Mouse (Mus musculus) limb, embryonic 12.5 days (tissue): Measurements from ENCODE around the gene Gmcl1. TPM values are rescaled to one million over a fixed set of nuclear protein-coding genes. Genes with fewer than 3 reads are reported as not detected.

Experiments
- ATAC-seq: fragments of 200-750 bp; cut with Nextera tagmentation; 2 replicates; pipeline ENCODE4 v1.8.0; 2017; ENCODE audit warnings: low read depth, moderate TSS enrichment; ENCODE audit not compliant: insufficient number of reproducible peaks, insufficient read depth, low FRiP score, low TSS enrichment
- H3K27ac ChIP-seq: fragments of 300-500 bp; sonication (generic); 2 replicates; pipeline ENCODE4 v1.5.1; 2016; ENCODE audit warnings: mild to moderate bottlenecking, moderate library complexity
- H3K27me3 ChIP-seq: fragments of 300-500 bp; sonication (generic); 2 replicates; pipeline ENCODE4 v1.6.1; 2016; ENCODE audit warnings: mild to moderate bottlenecking, moderate library complexity
- H3K36me3 ChIP-seq: fragments of 300-500 bp; sonication (generic); 2 replicates; pipeline ENCODE4 v1.6.1; 2016; ENCODE audit warnings: mild to moderate bottlenecking, moderate library complexity
- H3K4me1 ChIP-seq: fragments of 300-500 bp; sonication (generic); replicated peaks from 2 replicates; pipeline ENCODE4 v1.6.1; 2016
- H3K4me2 ChIP-seq: fragments of 300-500 bp; sonication (generic); 2 replicates; pipeline ENCODE4 v1.6.1; 2016; ENCODE audit warnings: mild to moderate bottlenecking, moderate library complexity
- H3K4me3 ChIP-seq: fragments of 300-500 bp; sonication (generic); replicated peaks from 2 replicates; pipeline ENCODE4 v1.5.1; 2016; ENCODE audit warnings: mild to moderate bottlenecking
- H3K9ac ChIP-seq: fragments of 300-500 bp; sonication (generic); replicated peaks from 2 replicates; pipeline ENCODE4 v1.6.1; 2016; ENCODE audit warnings: mild to moderate bottlenecking, moderate library complexity
- H3K9me3 ChIP-seq: fragments of 300-500 bp; sonication (generic); 2 replicates; pipeline ENCODE4 v1.6.1; 2016; ENCODE audit warnings: mild to moderate bottlenecking, moderate library complexity
- WGBS: fragments of 180-500 bp; shearing (Covaris S2); methylation state at CpG from one replicate; pipeline ENCODE4 v1.1.7; 2016; 5-methylcytosine and 5-hydroxymethylcytosine counted together
- polyA plus RNA-seq: library from polyadenylated mRNA; unstranded; fragments of >200 nt; fragmentation: Nextera tagmentation; extraction: Ambion mirVana; gene quantifications from 2 replicates; pipeline ENCODE4 v1.2.1, GENCODE M21; 2016

The Gmcl1 gene
- polyA plus RNA-seq, 1 experiment from 2014 or later = 59.1 TPM

- ATAC-seq = peak; percentile 85
- H3K4me3 ChIP-seq = peak within 1 kb of the TSS; percentile 76
- H3K4me2 ChIP-seq = peak within 1 kb of the TSS; percentile 83
- peak within 1 kb of the TSS; percentile 67 for H3K27ac ChIP-seq
- peaks cover 8% of the 10 kb centered on the region for H3K4me1 ChIP-seq
- H3K36me3 ChIP-seq = peaks cover 41% of the 10 kb centered on the region
- no peaks in the 10 kb centered on the region for H3K27me3 ChIP-seq
- H3K9ac ChIP-seq = peak within 1 kb of the TSS; percentile 85
- WGBS = 2% methylated on average over 36 of the region's 36 CpGs
- no peaks in the 10 kb centered on the region for H3K9me3 ChIP-seq
Observed at GRCm38 (mm10) chr6:86683872-86684654, 49.1 kb downstream of the Gmcl1 start, which contains the start of gene Snrnp27. Snrnp27 (minus strand) TSS chr6:86684522.

GRCm38 (mm10) chr6:86681289-86681688, 51.9 kb downstream of the Gmcl1 start:
- Histone ChIP-seq H3K27me3 (no peaks in the 10 kb centered on the region), H3K4me1 (peaks cover 8% of the 10 kb centered on the region), H3K4me3 (no peak overlapping the region), H3K9ac (no peak overlapping the region), H3K4me2 (no peak overlapping the region), H3K9me3 (no peaks in the 10 kb centered on the region), H3K27ac (no peak overlapping the region), H3K36me3 (peaks cover 68% of the 10 kb centered on the region)
- ATAC-seq = no peak
- WGBS = 79% methylated on average over 3 of the region's 3 CpGs

GRCm38 (mm10) chr6:86678341-86678740, 54.8 kb downstream of the Gmcl1 start:
- Histone ChIP-seq H3K9ac (no peak overlapping the region), H3K4me2 (no peak overlapping the region), H3K4me3 (no peak overlapping the region), H3K4me1 (peaks cover 3% of the 10 kb centered on the region; the same call in 1 of the 2 replicates), H3K27me3 (no peaks in the 10 kb centered on the region), H3K9me3 (no peaks in the 10 kb centered on the region), H3K27ac (no peak overlapping the region), H3K36me3 (peaks cover 97% of the 10 kb centered on the region)
- ATAC-seq = no peak
- 83% methylated on average over 6 of the region's 6 CpGs for WGBS

- peaks cover 58% of the 10 kb centered on the region for H3K36me3 ChIP-seq
- H3K9ac ChIP-seq = no peak overlapping the region
- no peak for ATAC-seq
- no peak overlapping the region for H3K4me3 ChIP-seq
- no peak overlapping the region for H3K27ac ChIP-seq
- WGBS = 13% methylated on average over 2 of the region's 2 CpGs
- H3K4me2 ChIP-seq = no peak overlapping the region
- H3K9me3 ChIP-seq = no peaks in the 10 kb centered on the region
- H3K4me1 ChIP-seq = peaks cover 18% of the 10 kb centered on the region
- no peaks in the 10 kb centered on the region for H3K27me3 ChIP-seq
Observed at GRCm38 (mm10) chr6:86670873-86671272, 62.3 kb downstream of the Gmcl1 start.

GRCm38 (mm10) chr6:86669240-86669727, 63.9 kb downstream of the Gmcl1 start:
- Histone ChIP-seq H3K4me1 (peaks cover 24% of the 10 kb centered on the region), H3K4me3 (peak overlapping the region; percentile 97), H3K36me3 (peaks cover 50% of the 10 kb centered on the region), H3K4me2 (peak overlapping the region; percentile 95), H3K9ac (peak overlapping the region; percentile 87), H3K27ac (0 out of 2 replicates have a peak overlapping the region, but pooled peaks have one; percentile 9), H3K27me3 (no peaks in the 10 kb centered on the region), H3K9me3 (no peaks in the 10 kb centered on the region)
- ATAC-seq = peak; percentile 100
- WGBS = under 1% methylated on average over 34 of the region's 37 CpGs

GRCm38 (mm10) chr6:86668580-86669239, 64.5 kb downstream of the Gmcl1 start, which contains the start of gene Mxd1:
Mxd1 (minus strand) TSS chr6:86669161.
- peak within 1 kb of the TSS; percentile 97 for H3K4me3 ChIP-seq
- H3K4me2 ChIP-seq = peak within 1 kb of the TSS; percentile 95
- peaks cover 24% of the 10 kb centered on the region for H3K4me1 ChIP-seq
- WGBS = under 1% methylated on average over 46 of the region's 76 CpGs
- H3K27me3 ChIP-seq = no peaks in the 10 kb centered on the region
- ATAC-seq = no peak; the same call in 1 of the 2 replicates
- H3K36me3 ChIP-seq = peaks cover 49% of the 10 kb centered on the region
- 0 out of 2 replicates have a peak within 1 kb of the TSS, but pooled peaks have one; percentile 9 for H3K27ac ChIP-seq
- no peaks in the 10 kb centered on the region for H3K9me3 ChIP-seq
- peak within 1 kb of the TSS; percentile 87 for H3K9ac ChIP-seq

GRCm38 (mm10) chr6:86667061-86667460, 66.1 kb downstream of the Gmcl1 start:
- no peaks in the 10 kb centered on the region for H3K9me3 ChIP-seq
- peaks cover 45% of the 10 kb centered on the region for H3K36me3 ChIP-seq
- no peak overlapping the region for H3K9ac ChIP-seq
- H3K4me2 ChIP-seq = peak overlapping the region; percentile 95; the same call in 1 of the 2 replicates
- H3K27me3 ChIP-seq = no peaks in the 10 kb centered on the region
- 90% methylated on average over 10 of the region's 10 CpGs for WGBS
- ATAC-seq = no peak
- peaks cover 24% of the 10 kb centered on the region for H3K4me1 ChIP-seq
- H3K4me3 ChIP-seq = no peak overlapping the region
- no peak overlapping the region for H3K27ac ChIP-seq

- H3K27me3 ChIP-seq = no peaks in the 10 kb centered on the region
- WGBS = 38% methylated on average over 17 of the region's 17 CpGs
- H3K4me3 ChIP-seq = no peak overlapping the region
- peaks cover 46% of the 10 kb centered on the region for H3K36me3 ChIP-seq
- H3K9me3 ChIP-seq = no peaks in the 10 kb centered on the region
- no peak overlapping the region for H3K9ac ChIP-seq
- H3K4me2 ChIP-seq = no peak overlapping the region
- H3K27ac ChIP-seq = no peak overlapping the region
- H3K4me1 ChIP-seq = peaks cover 24% of the 10 kb centered on the region
- ATAC-seq = no peak
Observed at GRCm38 (mm10) chr6:86665560-86666307, 67.4 kb downstream of the Gmcl1 start.

GRCm38 (mm10) chr6:86665076-86665475, 68.1 kb downstream of the Gmcl1 start:
- Histone ChIP-seq H3K36me3 (peaks cover 48% of the 10 kb centered on the region), H3K4me2 (no peak overlapping the region), H3K4me1 (peaks cover 24% of the 10 kb centered on the region), H3K27ac (no peak overlapping the region), H3K27me3 (no peaks in the 10 kb centered on the region), H3K4me3 (no peak overlapping the region), H3K9me3 (no peaks in the 10 kb centered on the region), H3K9ac (no peak overlapping the region)
- no peak for ATAC-seq
- WGBS = 70% methylated on average over 5 of the region's 5 CpGs

- WGBS = 75% methylated on average over 9 of the region's 9 CpGs
- Histone ChIP-seq H3K9me3 (no peaks in the 10 kb centered on the region), H3K4me2 (no peak overlapping the region), H3K4me1 (peaks cover under 1% of the 10 kb centered on the region; the same call in 1 of the 2 replicates), H3K36me3 (peaks cover 64% of the 10 kb centered on the region), H3K4me3 (no peak overlapping the region), H3K27ac (no peak overlapping the region), H3K27me3 (no peaks in the 10 kb centered on the region), H3K9ac (no peak overlapping the region)
- ATAC-seq = no peak
Observed at GRCm38 (mm10) chr6:86660161-86660877, 72.9 kb downstream of the Gmcl1 start.
